Mouse (Mus musculus): ENCODE measurements at regions not wholly inside any gene's neighbourhood (a gene's known extent, or its start where the extent isn't known, plus 50 kb on each side); places are given as distances from the start of the nearest gene placed in this dataset.
"Not testable (repeated sequence)": the region's sequence is repeated elsewhere in the genome, so short reads cannot be mapped to it uniquely, and the experiment has no call there.

DNA sequence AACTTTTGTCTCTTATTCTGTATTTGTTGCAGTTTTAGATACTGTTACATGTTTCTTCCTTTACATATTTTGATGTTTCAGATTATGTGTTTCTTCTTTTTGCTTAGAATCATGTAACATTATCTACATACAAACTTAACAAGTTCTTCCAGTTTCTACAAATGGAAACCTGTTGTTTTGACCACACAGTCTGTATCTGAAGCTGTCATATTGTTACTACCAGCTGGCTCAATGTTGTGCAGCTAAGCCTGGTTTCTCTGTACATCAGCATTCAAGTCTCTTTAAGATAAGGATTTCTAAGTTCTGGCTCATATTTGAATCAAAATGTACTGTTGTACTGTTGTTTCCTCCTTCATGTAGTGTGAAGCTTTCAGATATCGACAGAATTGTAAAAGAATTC, 65.4 kb upstream of the Vps41 start:
- no peak for DNase-seq (ENCODE audit: low spot score in 2 of 2)

DNA sequence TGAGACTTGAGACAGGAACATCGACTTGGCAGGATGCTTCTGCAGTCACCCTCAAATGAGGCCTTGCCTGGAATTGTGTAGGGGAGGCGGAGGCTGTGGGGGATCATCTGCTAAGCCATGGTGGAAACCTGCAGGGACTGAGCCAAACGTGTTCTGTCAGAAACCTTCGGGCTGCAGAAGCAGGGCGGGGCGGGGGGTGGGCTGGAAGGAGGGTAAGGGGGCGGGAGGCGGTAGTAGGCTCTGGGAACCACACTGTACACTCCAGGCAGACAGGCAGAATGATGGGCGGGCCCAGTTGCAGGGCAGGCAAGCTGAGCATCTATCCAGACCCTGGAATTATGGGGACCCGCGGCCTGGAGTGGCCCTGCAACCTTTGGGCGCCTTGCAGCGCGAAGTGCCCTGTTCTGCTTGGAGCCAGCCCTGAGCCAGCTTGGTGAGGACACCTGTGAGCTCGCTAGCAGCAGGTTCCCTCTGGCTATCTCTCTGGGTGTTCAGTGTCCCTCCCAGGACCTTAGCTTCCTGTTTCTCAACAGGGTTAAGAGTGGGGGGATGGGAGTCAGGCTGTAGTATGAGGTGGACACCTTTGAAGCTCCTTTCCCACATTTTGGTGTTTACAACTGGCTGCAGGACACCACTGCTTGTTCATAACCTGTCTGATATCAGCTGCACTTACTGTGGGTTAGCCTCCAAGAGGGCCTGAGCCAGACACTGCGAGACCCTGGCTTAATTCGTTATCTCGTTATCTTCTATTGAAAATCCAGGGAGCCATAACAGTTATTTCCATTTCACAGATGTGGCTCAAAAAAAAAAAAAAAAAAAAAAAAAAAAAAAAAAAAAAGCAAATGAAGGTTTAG, 102.1 kb upstream of the Vps41 start:
- no peak for DNase-seq (ENCODE audit: low spot score in 2 of 2)

- peak in 1 of 2 experiments; percentile 4 for DNase-seq (ENCODE audit: low spot score in 2 of 2)
These were observed 136.2 kb upstream of the Vps41 start for GRCm38 (mm10) chr13:18580718-18581550.

- DNase-seq (ENCODE audit: low spot score in 2 of 2): no peak
These were observed 141.1 kb upstream of the Vps41 start for GRCm38 (mm10) chr13:18576016-18576415.

- no peak for DNase-seq (ENCODE audit: low spot score in 2 of 2)
These were observed 141.5 kb upstream of the Vps41 start for GRCm38 (mm10) chr13:18575599-18575998.

GRCm38 (mm10) chr13:18542032-18542431, 144.5 kb upstream of the Pou6f2 start:
- not testable (repeated sequence) for DNase-seq (ENCODE audit: low spot score in 2 of 2)

- no peak for DNase-seq (ENCODE audit: low spot score in 2 of 2)
These were observed 133.0 kb upstream of the Pou6f2 start for GRCm38 (mm10) chr13:18530509-18530908.

DNA sequence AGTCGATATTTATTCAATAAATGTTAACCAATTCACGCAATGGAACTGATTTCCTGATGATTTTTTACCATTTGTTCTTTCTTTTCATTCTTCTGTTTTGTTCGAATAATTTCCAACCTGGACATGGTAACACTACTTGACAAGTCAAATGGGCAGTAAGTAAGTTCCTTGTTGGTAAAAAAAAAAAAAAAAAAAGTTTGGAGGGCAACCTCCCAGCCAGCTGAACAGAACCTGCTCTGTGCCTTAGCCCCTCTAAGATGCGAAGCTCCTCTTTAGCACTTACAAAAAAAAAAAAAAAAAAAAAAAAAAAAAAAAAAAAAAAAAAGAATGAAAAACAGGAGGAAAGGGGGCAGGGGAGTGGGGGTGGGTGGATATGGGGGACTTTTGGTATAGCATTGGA, 100.7 kb upstream of the Pou6f2 start:
- no peak for DNase-seq (ENCODE audit: low spot score in 2 of 2)

DNA sequence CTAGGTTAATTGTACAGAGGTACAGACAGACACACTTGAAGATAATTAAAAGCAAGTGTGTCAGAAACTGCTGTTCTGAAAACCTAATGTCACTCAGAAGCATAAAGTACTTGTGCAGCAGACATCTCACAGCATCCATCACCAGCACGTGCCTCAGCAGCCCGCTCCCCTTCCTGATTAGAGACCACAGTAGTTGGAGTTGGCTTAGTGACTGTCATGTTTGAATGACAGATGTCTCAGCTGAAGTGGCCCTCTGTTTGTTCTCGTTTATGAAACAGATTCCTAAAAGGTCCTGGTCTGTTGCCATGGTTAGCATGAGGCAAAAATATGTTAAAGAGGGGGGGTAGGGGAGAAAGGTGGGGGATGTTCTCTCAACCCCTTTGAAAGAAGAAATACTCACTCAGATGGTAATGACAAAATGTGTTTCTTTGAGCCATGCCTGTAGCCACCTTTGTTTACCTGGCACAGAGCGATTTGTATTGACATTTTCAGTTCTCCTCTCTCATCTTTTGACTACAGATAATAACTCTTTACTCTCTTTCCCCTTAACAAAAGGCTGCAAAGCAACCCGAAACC, 100.2 kb upstream of the Pou6f2 start:
- DNase-seq (ENCODE audit: low spot score in 2 of 2): no peak

- DNase-seq (ENCODE audit: low spot score in 2 of 2): no peak
These were observed 97.7 kb upstream of the Pou6f2 start for GRCm38 (mm10) chr13:18495021-18495811.

GRCm38 (mm10) chr13:18485785-18486184, 88.3 kb upstream of the Pou6f2 start:
- DNase-seq (ENCODE audit: low spot score in 2 of 2): not testable (repeated sequence)

- DNase-seq (ENCODE audit: low spot score in 2 of 2): no peak
These were observed 87.6 kb upstream of the Pou6f2 start for GRCm38 (mm10) chr13:18485080-18485479.

- no peak for DNase-seq (ENCODE audit: low spot score in 2 of 2)
These were observed 78.8 kb upstream of the Pou6f2 start for GRCm38 (mm10) chr13:18476311-18476710.

DNA sequence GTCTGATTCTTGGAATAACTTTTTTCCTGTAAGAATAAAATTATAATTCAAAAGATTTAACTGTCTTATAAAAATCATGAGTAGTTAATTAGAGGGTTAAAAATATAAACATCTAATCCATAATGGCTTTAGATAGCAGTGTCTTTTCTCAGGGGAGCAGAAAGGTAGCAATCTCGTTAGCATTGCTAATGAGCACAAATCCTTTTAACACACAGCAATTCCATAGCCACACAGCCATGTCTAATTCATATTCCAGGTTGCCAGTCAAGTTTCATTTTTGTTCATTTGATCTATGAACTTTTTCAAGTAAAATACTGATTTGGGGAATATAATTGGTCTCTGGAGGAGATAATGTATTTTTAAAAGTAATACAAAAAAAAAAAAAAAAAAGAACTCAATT, 74.0 kb upstream of the Pou6f2 start:
- DNase-seq (ENCODE audit: low spot score in 2 of 2): no peak

- DNase-seq (ENCODE audit: low spot score in 2 of 2): no peak
These were observed 68.4 kb upstream of the Pou6f2 start for GRCm38 (mm10) chr13:18465921-18466320.

- no peak for DNase-seq (ENCODE audit: low spot score in 2 of 2)
These were observed 64.7 kb upstream of the Pou6f2 start for GRCm38 (mm10) chr13:18462221-18462620.

GRCm38 (mm10) chr13:18457337-18458236, 60.1 kb upstream of the Pou6f2 start:
- DNase-seq (ENCODE audit: low spot score in 2 of 2): no peak

All from frontal cortex, postnatal 14 days (tissue).